ENCODE assay signal across 23 mouse cellular contexts in genomic region chr11:87580543-87581085, GRCm38 (mm10). TPM values are rescaled to one million over a fixed set of nuclear protein-coding genes. Genes with fewer than 3 reads are reported as not detected.
A peak's percentile ranks its signal among the peaks of the same experiment; 100 is the strongest.
DNase-seq lines count a peak whose midpoint lies in the region; ATAC-seq and TF ChIP-seq lines count a peak whose summit lies in the region.
"Had no signal": no experiment of that assay in that cellular context is flagged by ENCODE, and none has a peak within 500 bp of the region (broad histone marks: within the 10 kb centered on the region; RNA-seq: fewer than 3 reads in every experiment).

No protein-coding gene starts in this region.

- peak overlapping the region; percentile 97; the same call in 1 of the 2 replicates for H3K27ac ChIP-seq in heart, adult 2 months
- H3K27ac ChIP-seq in liver, adult 2 months (replicated peaks; ENCODE audit: insufficient read depth, low read depth, low read length) = no peak overlapping the region
- H3K27ac ChIP-seq in brown adipose tissue, adult 24 weeks (replicated peaks; ENCODE audit: low read depth, low read length) = peak overlapping the region; percentile 84
- peak overlapping the region; percentile 86 for H3K27ac ChIP-seq in lung, postnatal 0 days (ENCODE audit: low read length)
- H3K27ac ChIP-seq: embryonic facial prominence, embryonic 10.5 days; limb, embryonic 15.5 days; stomach, postnatal 0 days had no signal

- WGBS in heart, adult 2 months = 56% methylated on average over 10 of the region's 10 CpGs
- 71% methylated on average over 10 of the region's 10 CpGs for WGBS in liver, adult 2 months
- 58% methylated on average over 9 of the region's 10 CpGs for WGBS in lung, postnatal 0 days

- no peak for TF ChIP-seq EP300 in heart, adult 2 months (IDR thresholded peaks at IDR 0.05; ENCODE audit: insufficient read depth, low read depth, low read length)
- no peak for TF ChIP-seq EP300 in lung, postnatal 0 days (IDR thresholded peaks at IDR 0.05)

- no peaks in the 10 kb centered on the region for H3K79me2 ChIP-seq in heart, adult 2 months (replicated peaks; ENCODE audit: control insufficient read depth, insufficient read depth, low read length)
- no peaks in the 10 kb centered on the region for H3K79me2 ChIP-seq in liver, adult 2 months (ENCODE audit: control insufficient read depth, insufficient read depth, low read length)

- no peak overlapping the region for H3K9ac ChIP-seq in heart, adult 2 months (ENCODE audit: low read depth, low read length)
- no peak overlapping the region for H3K9ac ChIP-seq in liver, adult 2 months (ENCODE audit: low read depth, low read length)
- 0 out of 2 replicates have a peak overlapping the region, but pooled peaks have one; percentile 1 for H3K9ac ChIP-seq in lung, postnatal 0 days (replicated peaks; ENCODE audit: low read depth)
- H3K9ac ChIP-seq: limb, embryonic 15.5 days had no signal

- peak overlapping the region; percentile 41 for H3K4me2 ChIP-seq in lung, postnatal 0 days (replicated peaks; ENCODE audit: low read depth, low read length)
- H3K4me2 ChIP-seq: limb, embryonic 15.5 days; midbrain, embryonic 11.5 days had no signal

- DNase-seq in heart, adult 2 months = no peak
- no peak for DNase-seq in heart, adult 8-10 months (ENCODE audit: low spot score)
- no peak for DNase-seq in liver, adult 2 months (ENCODE audit: extremely low read depth, low read depth, low spot score)
- no peak for DNase-seq in liver
- DNase-seq in lung, postnatal 0 days (ENCODE audit: low spot score) = peak; percentile 19
- DNase-seq in B cell, adult 2 months = no peak
- no peak for DNase-seq in embryo, embryonic 9.5 days (ENCODE audit: extremely low spot score)
- DNase-seq: adrenal gland, postnatal 14 days; heart, postnatal 4 days; kidney, adult 2 months; kidney, postnatal 36 days had no signal

- H3K9me3 ChIP-seq in lung, postnatal 0 days (ENCODE audit: low read length) = no peaks in the 10 kb centered on the region
- H3K9me3 ChIP-seq: embryonic facial prominence, embryonic 10.5 days; limb, embryonic 15.5 days had no signal

- TF ChIP-seq CTCF in heart, adult 2 months (IDR thresholded peaks at IDR 0.05) = no peak
- TF ChIP-seq CTCF in liver, adult 2 months (IDR thresholded peaks at IDR 0.05; ENCODE audit: low read depth, low read length) = no peak
- TF ChIP-seq CTCF in lung, postnatal 0 days (IDR thresholded peaks at IDR 0.05) = no peak

- intact Hi-C loops in heart, adult 2 months (cut with DNase I) = no loop called here

- ATAC-seq in lung, postnatal 0 days = no peak
- ATAC-seq: activated CD4-positive, CD25-positive, alpha-beta regulatory T cell, adult 4 months; forebrain, embryonic 14.5 days; Patski had no signal

- peak overlapping the region; percentile 23; the same call in 1 of the 2 replicates for H3K4me3 ChIP-seq in heart, adult 2 months
- peak overlapping the region; percentile 11; the same call in 1 of the 2 replicates for H3K4me3 ChIP-seq in liver, adult 2 months (ENCODE audit: insufficient read depth, low read depth, low read length)
- H3K4me3 ChIP-seq in brown adipose tissue, adult 24 weeks (ENCODE audit: insufficient read depth, low read depth, low read length) = peak overlapping the region; percentile 83
- no peak overlapping the region for H3K4me3 ChIP-seq in lung, postnatal 0 days (ENCODE audit: low read depth, low read length)
- H3K4me3 ChIP-seq: embryonic facial prominence, embryonic 10.5 days; limb, embryonic 15.5 days had no signal

- peaks cover 32% of the 10 kb centered on the region for H3K4me1 ChIP-seq in heart, adult 2 months (ENCODE audit: control insufficient read depth, insufficient read depth, low read length)
- peaks cover 4% of the 10 kb centered on the region; the same call in 1 of the 2 replicates for H3K4me1 ChIP-seq in liver, adult 2 months (ENCODE audit: control insufficient read depth, insufficient read depth, low read length)
- peaks cover 30% of the 10 kb centered on the region for H3K4me1 ChIP-seq in brown adipose tissue, adult 24 weeks (ENCODE audit: control insufficient read depth, insufficient read depth, insufficient read length, low read length)
- H3K4me1 ChIP-seq in lung, postnatal 0 days (ENCODE audit: insufficient read depth, low read depth, low read length) = peaks cover 20% of the 10 kb centered on the region; the same call in 1 of the 2 replicates

- no peaks in the 10 kb centered on the region for H3K27me3 ChIP-seq in heart, adult 2 months (ENCODE audit: control insufficient read depth, insufficient read depth, low read length)
- no peaks in the 10 kb centered on the region for H3K27me3 ChIP-seq in liver, adult 2 months (ENCODE audit: control insufficient read depth, insufficient read depth, low read length)
- H3K27me3 ChIP-seq in lung, postnatal 0 days (replicated peaks; ENCODE audit: insufficient read depth, low read length) = no peaks in the 10 kb centered on the region
- H3K27me3 ChIP-seq: limb, embryonic 15.5 days; Patski had no signal

- H3K36me3 ChIP-seq in heart, adult 2 months (ENCODE audit: control insufficient read depth, insufficient read depth, low read length) = peaks cover 5% of the 10 kb centered on the region; the same call in 1 of the 2 replicates
- H3K36me3 ChIP-seq in liver, adult 2 months (ENCODE audit: control insufficient read depth, insufficient read depth, low read length) = no peaks in the 10 kb centered on the region
- no peaks in the 10 kb centered on the region for H3K36me3 ChIP-seq in lung, postnatal 0 days (ENCODE audit: insufficient read depth, low read length)
- H3K36me3 ChIP-seq: embryonic facial prominence, embryonic 10.5 days; limb, embryonic 15.5 days had no signal

- TF ChIP-seq POLR2A in heart, adult 2 months (IDR thresholded peaks at IDR 0.05; ENCODE audit: insufficient read depth, low read depth, low read length) = no peak
- no peak for TF ChIP-seq POLR2A in liver, adult 2 months (IDR thresholded peaks at IDR 0.05; ENCODE audit: extremely low read depth, insufficient read depth, low read length)

RNA-seq across cellular contexts. Expression of gene Mtmr4, which starts 11.3 kb away (rescaled TPM):
- total RNA-seq in heart, adult 2 months (2021) = 10 to 100 TPM; 24.7 to 27.8 TPM
- polyA plus RNA-seq in heart, adult 2 months (2012; rRNA removed) = 7.9 and 19.0 TPM in 2 replicates
- total RNA-seq in heart, adult 8-10 months (2022) = 10 to 100 TPM; 20.6 to 25.1 (median 23.0) TPM
- total RNA-seq in liver, adult 2 months (2014; rRNA removed) = 13.4 and 18.6 TPM in 2 replicates
- 18.1 and 22.9 TPM in 2 replicates for polyA plus RNA-seq in liver, adult 2 months (2012; rRNA removed)
- polyA plus RNA-seq in brown adipose tissue, adult 24 weeks (2012; ENCODE audit: insufficient read depth, insufficient read length, missing spikeins) = 5.8 TPM in 2 replicates
- polyA plus RNA-seq in lung, postnatal 0 days (2015; fragmentation: Nextera tagmentation; extraction: Ambion mirVana) = 9.4 and 13.3 TPM in 2 replicates

RNA-seq across cellular contexts. Expression of gene Sept4, which starts 11.9 kb away (rescaled TPM):
- 10 to 100 TPM; 36.7 to 38.6 TPM for total RNA-seq in heart, adult 2 months (2021)
- polyA plus RNA-seq in heart, adult 2 months (2012; rRNA removed) = 39.9 and 54.4 TPM in 2 replicates
- total RNA-seq in heart, adult 8-10 months (2022) = 10 to 100 TPM; 36.5 to 54.5 (median 37.7) TPM
- 10.8 and 11.5 TPM in 2 replicates for total RNA-seq in liver, adult 2 months (2014; rRNA removed)
- polyA plus RNA-seq in liver, adult 2 months (2012; rRNA removed) = 10.8 and 11.7 TPM in 2 replicates
- 19.7 and 35.0 TPM in 2 replicates for polyA plus RNA-seq in brown adipose tissue, adult 24 weeks (2012; ENCODE audit: insufficient read depth, insufficient read length, missing spikeins)
- 366 and 392 TPM in 2 replicates for polyA plus RNA-seq in lung, postnatal 0 days (2015; fragmentation: Nextera tagmentation; extraction: Ambion mirVana)

RNA-seq across cellular contexts. Expression of gene Gm11492, which starts 14.2 kb away (rescaled TPM):
- not detected for total RNA-seq in heart, adult 2 months (2021)
- polyA plus RNA-seq in heart, adult 2 months (2012; rRNA removed) = 0.04 TPM in 1 of 2 replicates, not detected in the other
- total RNA-seq in heart, adult 8-10 months (2022) = not detected
- not detected in 2 replicates for total RNA-seq in liver, adult 2 months (2014; rRNA removed)
- polyA plus RNA-seq in liver, adult 2 months (2012; rRNA removed) = 0.04 TPM in 1 of 2 replicates, not detected in the other
- not detected in 2 replicates for polyA plus RNA-seq in brown adipose tissue, adult 24 weeks (2012; ENCODE audit: insufficient read depth, insufficient read length, missing spikeins)
- polyA plus RNA-seq in lung, postnatal 0 days (2015; fragmentation: Nextera tagmentation; extraction: Ambion mirVana) = not detected in 2 replicates
- total RNA-seq: adrenal gland, postnatal 14 days; gastrocnemius, postnatal 4 days; heart, postnatal 4 days; layer of hippocampus, postnatal 10 days; left cerebral cortex, postnatal 25 days had no signal
- polyA plus RNA-seq: activated CD4-positive, CD25-positive, alpha-beta regulatory T cell, adult 4 months; embryonic facial prominence, embryonic 10.5 days; forebrain, embryonic 14.5 days; kidney, adult 2 months; limb, embryonic 15.5 days; midbrain, embryonic 11.5 days; neural tube, embryonic 14.5 days; Patski; stomach, postnatal 0 days had no signal

RNA-seq across cellular contexts. Expression of gene Hsf5, which starts 36.4 kb away (rescaled TPM):
- under 1 TPM in 1 of 2 experiments, not detected in 1; 0.05 TPM for total RNA-seq in heart, adult 2 months (2021)
- 0.02 and 0.06 TPM in 2 replicates for polyA plus RNA-seq in heart, adult 2 months (2012; rRNA removed)
- under 1 TPM in 2 of 4 experiments, not detected in 2; 0.05 to 0.06 TPM for total RNA-seq in heart, adult 8-10 months (2022)
- total RNA-seq in liver, adult 2 months (2014; rRNA removed) = 0.07 and 0.09 TPM in 2 replicates
- 0.05 TPM in 1 of 2 replicates, not detected in the other for polyA plus RNA-seq in liver, adult 2 months (2012; rRNA removed)
- polyA plus RNA-seq in brown adipose tissue, adult 24 weeks (2012; ENCODE audit: insufficient read depth, insufficient read length, missing spikeins) = not detected in 2 replicates
- 0.05 and 0.11 TPM in 2 replicates for polyA plus RNA-seq in lung, postnatal 0 days (2015; fragmentation: Nextera tagmentation; extraction: Ambion mirVana)
- total RNA-seq: adrenal gland, postnatal 14 days had no signal
- polyA plus RNA-seq: stomach, postnatal 0 days had no signal
